Mouse (Mus musculus): ENCODE results near the gene Art3. TPM values are rescaled to one million over a fixed set of nuclear protein-coding genes. Genes with fewer than 3 reads are reported as not detected.

The Art3 gene
- polyA plus RNA-seq, 1 experiment from 2014 or later: 37.5 TPM

DNA sequence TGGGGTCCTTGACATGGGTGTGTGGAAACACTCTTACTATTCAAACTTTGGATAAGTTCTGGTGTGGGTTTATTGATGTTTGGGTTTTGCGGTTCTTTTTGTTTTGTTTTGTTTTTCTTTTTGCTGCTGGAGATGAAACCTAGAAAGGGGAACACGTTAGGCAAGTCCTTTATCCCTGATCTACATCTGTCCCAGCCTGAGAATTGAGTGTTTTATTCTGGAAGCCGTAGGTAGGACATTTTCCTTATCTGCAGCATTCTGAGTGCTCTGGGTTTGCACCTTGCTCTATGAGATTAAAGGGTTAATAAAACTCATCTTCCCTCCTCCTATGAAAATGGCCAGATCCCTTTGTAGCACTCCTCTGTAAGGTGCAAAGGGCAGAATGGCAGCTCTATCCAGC lies 64.1 kb downstream of the Art3 start:
- H3K27me3 ChIP-seq (replicated peaks): peaks cover 28% of the 10 kb centered on the region
- no peak overlapping the region for H3K27ac ChIP-seq (ENCODE audit: poor library complexity, severe bottlenecking)
- H3K4me1 ChIP-seq (replicated peaks): peaks cover 45% of the 10 kb centered on the region
- no peaks in the 10 kb centered on the region for H3K9me3 ChIP-seq (replicated peaks)
- H3K36me3 ChIP-seq: no peaks in the 10 kb centered on the region
- no peak overlapping the region for H3K4me3 ChIP-seq
- no peak for ATAC-seq (ENCODE audit: insufficient number of reproducible peaks, low FRiP score)
- 75% methylated on average over 3 of the region's 3 CpGs for WGBS
- H3K4me2 ChIP-seq: no peak overlapping the region
- H3K9ac ChIP-seq: no peak overlapping the region

GRCm38 (mm10) chr5:92396476-92396875 lies 64.8 kb downstream of the Art3 start:
- Histone ChIP-seq H3K4me1 (replicated peaks) (peaks cover 39% of the 10 kb centered on the region), H3K4me3 (no peak overlapping the region), H3K4me2 (no peak overlapping the region), H3K36me3 (no peaks in the 10 kb centered on the region), H3K27me3 (replicated peaks) (peaks cover 27% of the 10 kb centered on the region), H3K9ac (no peak overlapping the region), H3K9me3 (replicated peaks) (no peaks in the 10 kb centered on the region), H3K27ac (ENCODE audit: poor library complexity, severe bottlenecking) (no peak overlapping the region)
- 61% methylated on average over 6 of the region's 6 CpGs for WGBS
- no peak for ATAC-seq (ENCODE audit: insufficient number of reproducible peaks, low FRiP score)

- Histone ChIP-seq H3K9ac (no peak overlapping the region), H3K4me2 (no peak overlapping the region), H3K4me1 (replicated peaks) (peaks cover 26% of the 10 kb centered on the region), H3K27me3 (replicated peaks) (peaks cover 11% of the 10 kb centered on the region), H3K36me3 (no peaks in the 10 kb centered on the region), H3K4me3 (no peak overlapping the region), H3K27ac (ENCODE audit: poor library complexity, severe bottlenecking) (no peak overlapping the region), H3K9me3 (replicated peaks) (no peaks in the 10 kb centered on the region)
- 22% methylated on average over 5 of the region's 5 CpGs for WGBS
- peak; percentile 88 for ATAC-seq (ENCODE audit: insufficient number of reproducible peaks, low FRiP score)
These were observed 66.5 kb downstream of the Art3 start for GRCm38 (mm10) chr5:92398153-92398552.

- Histone ChIP-seq H3K36me3 (0 out of 2 replicates have a peak, but pooled peaks cover 2% of the 10 kb centered on the region), H3K27me3 (replicated peaks) (no peaks in the 10 kb centered on the region), H3K4me2 (no peak overlapping the region), H3K9ac (no peak overlapping the region), H3K4me3 (no peak overlapping the region), H3K9me3 (replicated peaks) (no peaks in the 10 kb centered on the region), H3K27ac (ENCODE audit: poor library complexity, severe bottlenecking) (no peak overlapping the region), H3K4me1 (replicated peaks) (peaks cover 17% of the 10 kb centered on the region)
- 66% methylated on average over 9 of the region's 9 CpGs for WGBS
- no peak for ATAC-seq (ENCODE audit: insufficient number of reproducible peaks, low FRiP score)
These were observed 71.2 kb downstream of the Art3 start for GRCm38 (mm10) chr5:92402816-92403215.

- 0 out of 2 replicates have a peak, but pooled peaks cover 2% of the 10 kb centered on the region for H3K36me3 ChIP-seq
- H3K9ac ChIP-seq: no peak overlapping the region
- ATAC-seq (ENCODE audit: insufficient number of reproducible peaks, low FRiP score): no peak
- H3K27me3 ChIP-seq (replicated peaks): no peaks in the 10 kb centered on the region
- WGBS: 70% methylated on average over 10 of the region's 10 CpGs
- no peak overlapping the region for H3K27ac ChIP-seq (ENCODE audit: poor library complexity, severe bottlenecking)
- no peak overlapping the region for H3K4me3 ChIP-seq
- peaks cover 7% of the 10 kb centered on the region; the same call in 1 of the 2 replicates for H3K4me1 ChIP-seq (replicated peaks)
- no peaks in the 10 kb centered on the region for H3K9me3 ChIP-seq (replicated peaks)
- no peak overlapping the region for H3K4me2 ChIP-seq
These were observed 72.2 kb downstream of the Art3 start for GRCm38 (mm10) chr5:92403562-92404399.

- no peak for ATAC-seq (ENCODE audit: insufficient number of reproducible peaks, low FRiP score)
- 0 out of 2 replicates have a peak, but pooled peaks cover 5% of the 10 kb centered on the region for H3K4me1 ChIP-seq (replicated peaks)
These were observed 72.7 kb downstream of the Art3 start for GRCm38 (mm10) chr5:92404400-92404678.

GRCm38 (mm10) chr5:92409361-92410155 lies 77.9 kb downstream of the Art3 start:
- peaks cover 9% of the 10 kb centered on the region for H3K36me3 ChIP-seq
- no peaks in the 10 kb centered on the region for H3K9me3 ChIP-seq (replicated peaks)
- H3K4me3 ChIP-seq: no peak overlapping the region
- H3K9ac ChIP-seq: no peak overlapping the region
- H3K27me3 ChIP-seq (replicated peaks): no peaks in the 10 kb centered on the region
- WGBS: 68% methylated on average over 9 of the region's 9 CpGs
- H3K27ac ChIP-seq (ENCODE audit: poor library complexity, severe bottlenecking): no peak overlapping the region
- H3K4me1 ChIP-seq (replicated peaks): peaks cover 12% of the 10 kb centered on the region; the same call in 1 of the 2 replicates
- H3K4me2 ChIP-seq: no peak overlapping the region
- ATAC-seq (ENCODE audit: insufficient number of reproducible peaks, low FRiP score): no peak

More at GRCm38 (mm10) chr5:92404400-92404678, 72.7 kb downstream of the Art3 start:
- Histone ChIP-seq H3K9ac (no peak overlapping the region), H3K4me3 (no peak overlapping the region), H3K36me3 (0 out of 2 replicates have a peak, but pooled peaks cover 2% of the 10 kb centered on the region), H3K27me3 (replicated peaks) (no peaks in the 10 kb centered on the region), H3K27ac (ENCODE audit: poor library complexity, severe bottlenecking) (no peak overlapping the region), H3K9me3 (replicated peaks) (no peaks in the 10 kb centered on the region), H3K4me2 (no peak overlapping the region)
- 42% methylated on average over 2 of the region's 2 CpGs for WGBS

GRCm38 (mm10) chr5:92410486-92410885 lies 78.9 kb downstream of the Art3 start:
- no peak for ATAC-seq (ENCODE audit: insufficient number of reproducible peaks, low FRiP score)
- no peak overlapping the region for H3K9ac ChIP-seq
- H3K27ac ChIP-seq (ENCODE audit: poor library complexity, severe bottlenecking): no peak overlapping the region
- peaks cover 12% of the 10 kb centered on the region; the same call in 1 of the 2 replicates for H3K4me1 ChIP-seq (replicated peaks)
- H3K27me3 ChIP-seq (replicated peaks): no peaks in the 10 kb centered on the region
- H3K4me3 ChIP-seq: no peak overlapping the region
- 86% methylated on average over 5 of the region's 5 CpGs for WGBS
- H3K9me3 ChIP-seq (replicated peaks): no peaks in the 10 kb centered on the region
- H3K36me3 ChIP-seq: peaks cover 16% of the 10 kb centered on the region
- H3K4me2 ChIP-seq: no peak overlapping the region

- 46% methylated on average over 7 of the region's 7 CpGs for WGBS
- H3K27me3 ChIP-seq (replicated peaks): no peaks in the 10 kb centered on the region
These were observed 80.0 kb downstream of the Art3 start for GRCm38 (mm10) chr5:92411461-92412140.

DNA sequence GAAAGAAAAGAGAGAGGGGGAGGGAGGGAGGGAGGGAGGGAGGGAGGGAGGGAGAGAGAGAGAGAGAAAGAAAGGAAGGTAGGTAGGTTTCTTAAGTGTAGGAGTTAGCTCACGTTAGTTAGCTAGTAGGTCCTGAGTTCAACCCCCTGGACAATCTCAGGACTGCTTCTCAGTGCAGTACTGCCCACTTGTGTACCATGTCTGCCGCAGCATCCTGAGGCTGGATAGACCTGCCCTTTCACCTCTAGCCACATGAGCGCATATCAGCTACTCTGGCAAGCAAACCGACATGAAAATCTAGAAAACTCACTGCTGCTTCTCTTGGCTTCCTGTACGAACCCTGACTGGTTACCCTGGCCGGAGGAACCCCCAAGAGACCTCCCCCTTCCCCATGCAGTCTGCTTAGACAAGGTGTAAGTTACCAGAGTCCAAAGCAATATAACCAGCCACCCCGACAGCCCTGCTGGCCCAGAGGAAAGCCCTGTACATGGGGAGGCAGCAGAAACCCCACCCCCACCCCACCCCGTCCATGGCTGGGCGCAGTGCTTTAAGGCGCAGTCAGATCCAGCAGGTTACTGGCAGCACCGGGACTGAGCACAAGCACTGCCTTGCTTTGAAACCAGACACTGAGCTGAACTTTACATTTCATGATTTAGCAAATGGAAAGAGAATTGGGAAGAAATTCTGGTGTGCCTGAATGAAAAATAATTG lies 81.8 kb downstream of the Art3 start:
- Histone ChIP-seq H3K27ac (ENCODE audit: poor library complexity, severe bottlenecking) (no peak overlapping the region), H3K4me1 (replicated peaks) (peaks cover 12% of the 10 kb centered on the region; the same call in 1 of the 2 replicates), H3K27me3 (replicated peaks) (no peaks in the 10 kb centered on the region), H3K9ac (no peak overlapping the region), H3K9me3 (replicated peaks) (no peaks in the 10 kb centered on the region), H3K4me3 (no peak overlapping the region), H3K4me2 (no peak overlapping the region), H3K36me3 (peaks cover 39% of the 10 kb centered on the region)
- WGBS: 81% methylated on average over 11 of the region's 11 CpGs
- no peak for ATAC-seq (ENCODE audit: insufficient number of reproducible peaks, low FRiP score)

More at GRCm38 (mm10) chr5:92411461-92412140, 80.0 kb downstream of the Art3 start:
- Histone ChIP-seq H3K4me1 (replicated peaks) (peaks cover 12% of the 10 kb centered on the region; the same call in 1 of the 2 replicates), H3K4me2 (no peak overlapping the region), H3K27ac (ENCODE audit: poor library complexity, severe bottlenecking) (no peak overlapping the region), H3K9me3 (replicated peaks) (no peaks in the 10 kb centered on the region), H3K36me3 (peaks cover 23% of the 10 kb centered on the region), H3K9ac (0 out of 2 replicates have a peak overlapping the region, but pooled peaks have one; percentile 8), H3K4me3 (no peak overlapping the region)
- no peak for ATAC-seq (ENCODE audit: insufficient number of reproducible peaks, low FRiP score)

Data from heart, embryonic 12.5 days (tissue).